Mouse (Mus musculus) kidney, postnatal 0 days (tissue): ENCODE data around the gene Cfap97. TPM values are rescaled to one million over a fixed set of nuclear protein-coding genes. Genes with fewer than 3 reads are reported as not detected.

Experiments
- ATAC-seq: fragments of 200-750 bp; cut with Nextera tagmentation; replicated peaks from 2 replicates; pipeline ENCODE4 v1.8.0; 2017; ENCODE audit warnings: low read depth, moderate number of reproducible peaks, moderate TSS enrichment, moderate library complexity; ENCODE audit not compliant: low FRiP score
- DNase-seq: peaks from one replicate; pipeline ENCODE4 v3.0.0-alpha.2; 2016; ENCODE audit warnings: low spot score
- H3K27ac ChIP-seq: fragments of 300-500 bp; sonication (generic); 2 replicates; pipeline ENCODE4 v1.5.1; 2014; ENCODE audit warnings: mild to moderate bottlenecking
- H3K27me3 ChIP-seq: fragments of 300-500 bp; sonication (generic); 2 replicates; pipeline ENCODE4 v1.6.1; 2014; ENCODE audit warnings: low read length, mixed read lengths; ENCODE audit not compliant: insufficient read depth
- H3K36me3 ChIP-seq: fragments of 300-500 bp; sonication (generic); 2 replicates; pipeline ENCODE4 v1.6.1; 2014; ENCODE audit warnings: low read length, mixed read lengths; ENCODE audit not compliant: insufficient read depth
- H3K4me1 ChIP-seq: fragments of 300-500 bp; sonication (generic); replicated peaks from 2 replicates; pipeline ENCODE4 v1.6.1; 2014; ENCODE audit warnings: antibody characterized with exemption, low read length, mixed read lengths; ENCODE audit not compliant: insufficient read depth
- H3K4me2 ChIP-seq: fragments of 300-500 bp; sonication (generic); 2 replicates; pipeline ENCODE4 v1.6.1; 2014; ENCODE audit warnings: mild to moderate bottlenecking, low read length, moderate library complexity, mixed read lengths
- H3K4me3 ChIP-seq: fragments of 300-500 bp; sonication (generic); replicated peaks from 2 replicates; pipeline ENCODE4 v1.5.1; 2014; ENCODE audit warnings: low read depth, low read length
- H3K9ac ChIP-seq: fragments of 300-500 bp; sonication (generic); 2 replicates; pipeline ENCODE4 v1.6.1; 2014; ENCODE audit warnings: low read depth, low read length
- H3K9me3 ChIP-seq: fragments of 300-500 bp; sonication (generic); replicated peaks from 2 replicates; pipeline ENCODE4 v1.6.1; 2016; ENCODE audit warnings: low read length, inconsistent platforms, mixed read lengths
- CTCF ChIP-seq: IDR thresholded peaks from 2 replicates; pipeline ENCODE4 v1.5.1; 2016; ENCODE audit warnings: antibody characterized with exemption, low read depth, mild to moderate bottlenecking, moderate library complexity
- WGBS: fragments of 180-500 bp; shearing (Covaris S2); extraction: QIAGEN DNeasy Blood & Tissue Kit; methylation state at CpG from one replicate; pipeline ENCODE4 v1.1.7; 2014; 5-methylcytosine and 5-hydroxymethylcytosine counted together
- polyA plus RNA-seq: library from polyadenylated mRNA; unstranded; fragments of >200 nt; fragmentation: Nextera tagmentation; extraction: Ambion mirVana; gene quantifications from 2 replicates; pipeline ENCODE4 v1.2.1, GENCODE M21; 2015

Cfap97 gene
- polyA plus RNA-seq, 1 experiment from 2014 or later: 37.4 TPM

DNA sequence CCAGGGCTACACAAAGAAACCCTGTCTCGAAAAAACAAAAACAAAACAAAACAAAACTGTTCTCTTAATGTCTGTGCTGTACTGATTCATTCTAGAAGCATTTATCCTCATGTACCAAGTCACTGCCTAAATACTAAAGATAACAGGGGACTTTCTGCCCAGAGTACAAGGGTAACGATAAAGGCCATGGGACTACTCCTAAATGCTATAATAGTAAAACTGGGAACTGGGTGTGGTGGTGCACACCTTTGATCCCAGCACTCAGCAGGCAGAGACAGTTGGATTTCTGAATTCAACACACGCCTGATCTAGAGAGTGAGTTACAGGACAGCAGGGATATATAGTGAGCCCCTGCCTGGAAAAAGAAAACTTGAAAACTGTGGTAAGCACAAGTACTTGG is 9.9 kb upstream of the Cfap97 start:
- ATAC-seq (no peak), DNase-seq (no peak)
- 90% methylated on average over 3 of the region's 3 CpGs for WGBS
- no peak for TF ChIP-seq CTCF
- Histone ChIP-seq H3K4me3 (no peak overlapping the region), H3K4me1 (0 out of 2 replicates have a peak, but pooled peaks cover 3% of the 10 kb centered on the region), H3K4me2 (no peak overlapping the region), H3K9ac (no peak overlapping the region), H3K27me3 (no peaks in the 10 kb centered on the region), H3K36me3 (no peaks in the 10 kb centered on the region), H3K9me3 (no peaks in the 10 kb centered on the region), H3K27ac (no peak overlapping the region)

DNA sequence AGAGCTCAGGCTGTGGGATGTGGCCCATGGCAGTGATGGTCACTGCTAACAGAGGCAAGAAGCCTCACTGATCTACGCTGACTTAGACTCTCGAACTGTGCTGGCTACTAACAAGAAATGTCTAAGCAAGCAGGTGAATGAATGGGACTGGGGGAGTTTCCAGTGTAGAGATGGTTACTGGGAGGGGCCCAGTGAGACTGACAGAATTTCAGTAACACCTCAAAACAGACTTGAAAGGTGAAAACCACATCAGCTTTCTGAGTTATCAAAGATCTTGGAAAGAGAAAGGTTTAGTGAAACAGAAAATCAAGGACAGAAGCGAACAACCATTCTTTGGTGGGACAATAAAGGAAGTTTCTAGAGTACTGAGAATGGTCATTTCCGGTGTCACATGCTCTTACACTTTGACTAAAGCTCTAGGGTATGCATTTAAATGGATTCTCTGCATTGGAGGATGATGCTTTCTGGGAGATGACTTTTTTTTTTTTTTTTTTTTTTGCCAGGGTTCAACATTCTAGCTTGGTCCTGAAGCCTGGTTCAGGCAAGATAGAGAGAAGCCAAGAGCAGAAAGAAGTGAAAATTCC is 9.0 kb upstream of the Cfap97 start:
- TF ChIP-seq CTCF: no peak
- no peak for DNase-seq
- 0 out of 2 replicates have a peak, but pooled peaks cover 3% of the 10 kb centered on the region for H3K4me1 ChIP-seq
- H3K27ac ChIP-seq: no peak overlapping the region
- H3K27me3 ChIP-seq: no peaks in the 10 kb centered on the region
- H3K9ac ChIP-seq: no peak overlapping the region
- ATAC-seq: no peak
- no peak overlapping the region for H3K4me3 ChIP-seq
- 93% methylated on average over 4 of the region's 4 CpGs for WGBS
- no peaks in the 10 kb centered on the region for H3K9me3 ChIP-seq
- H3K36me3 ChIP-seq: no peaks in the 10 kb centered on the region
- no peak overlapping the region for H3K4me2 ChIP-seq

GRCm38 (mm10) chr8:46143470-46143869 is 8.1 kb upstream of the Cfap97 start:
- Histone ChIP-seq H3K36me3 (no peaks in the 10 kb centered on the region), H3K27ac (no peak overlapping the region), H3K9me3 (no peaks in the 10 kb centered on the region), H3K4me1 (no peaks in the 10 kb centered on the region), H3K9ac (no peak overlapping the region), H3K27me3 (no peaks in the 10 kb centered on the region), H3K4me2 (no peak overlapping the region), H3K4me3 (no peak overlapping the region)
- 58% methylated on average over 5 of the region's 5 CpGs for WGBS
- no peak for DNase-seq
- no peak for TF ChIP-seq CTCF
- ATAC-seq: no peak

GRCm38 (mm10) chr8:46143924-46144323 is 7.6 kb upstream of the Cfap97 start:
- Histone ChIP-seq H3K4me2 (no peak overlapping the region), H3K4me3 (no peak overlapping the region), H3K36me3 (no peaks in the 10 kb centered on the region), H3K4me1 (no peaks in the 10 kb centered on the region), H3K27me3 (no peaks in the 10 kb centered on the region), H3K9ac (no peak overlapping the region), H3K27ac (no peak overlapping the region), H3K9me3 (no peaks in the 10 kb centered on the region)
- no peak for TF ChIP-seq CTCF
- ATAC-seq (no peak), DNase-seq (no peak)
- WGBS: 38% methylated on average over 1 of the region's 1 CpGs

DNA sequence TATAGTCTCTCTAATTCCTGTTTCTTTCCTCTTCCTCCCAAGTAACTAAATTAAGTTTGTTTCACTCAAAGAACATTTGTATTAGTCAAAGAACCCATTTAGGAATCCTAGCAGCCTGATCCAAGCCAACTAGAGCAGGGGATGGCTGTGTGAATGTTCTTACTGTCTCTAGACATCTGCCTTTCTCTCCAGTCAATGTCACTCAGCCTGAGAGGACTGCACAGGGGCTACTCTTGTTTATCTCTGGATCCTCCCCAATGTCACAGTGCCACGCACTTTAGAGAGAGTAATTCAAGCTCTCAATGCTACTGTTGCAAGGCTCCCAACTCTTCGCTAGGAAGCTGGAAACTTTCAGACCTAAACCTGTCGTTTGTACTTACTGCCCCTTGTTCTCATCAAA is 5.4 kb upstream of the Cfap97 start:
- Histone ChIP-seq H3K36me3 (no peaks in the 10 kb centered on the region), H3K9ac (no peak overlapping the region), H3K27me3 (no peaks in the 10 kb centered on the region), H3K27ac (no peak overlapping the region), H3K4me2 (no peak overlapping the region), H3K4me3 (no peak overlapping the region), H3K9me3 (no peaks in the 10 kb centered on the region), H3K4me1 (no peaks in the 10 kb centered on the region)
- no peak for TF ChIP-seq CTCF
- 40% methylated on average over 3 of the region's 3 CpGs for WGBS
- DNase-seq (no peak), ATAC-seq (no peak)

GRCm38 (mm10) chr8:46149306-46149705 is 2.3 kb upstream of the Cfap97 start:
- no peaks in the 10 kb centered on the region for H3K36me3 ChIP-seq
- no peak for ATAC-seq
- WGBS: 64% methylated on average over 6 of the region's 6 CpGs

GRCm38 (mm10) chr8:46149782-46150181 is 1.8 kb upstream of the Cfap97 start:
- H3K4me1 ChIP-seq: no peaks in the 10 kb centered on the region
- WGBS: 80% methylated on average over 9 of the region's 9 CpGs
- no peak overlapping the region for H3K27ac ChIP-seq
- no peak overlapping the region for H3K4me3 ChIP-seq
- DNase-seq (no peak), ATAC-seq (no peak)
- no peak overlapping the region for H3K4me2 ChIP-seq
- H3K36me3 ChIP-seq: no peaks in the 10 kb centered on the region
- H3K27me3 ChIP-seq: no peaks in the 10 kb centered on the region
- H3K9me3 ChIP-seq: no peaks in the 10 kb centered on the region
- peak; percentile 44 for TF ChIP-seq CTCF
- no peak overlapping the region for H3K9ac ChIP-seq

More at GRCm38 (mm10) chr8:46149306-46149705, 2.3 kb upstream of the Cfap97 start:
- Histone ChIP-seq H3K4me2 (no peak overlapping the region), H3K4me3 (no peak overlapping the region), H3K27ac (no peak overlapping the region), H3K4me1 (no peaks in the 10 kb centered on the region), H3K9me3 (no peaks in the 10 kb centered on the region), H3K27me3 (no peaks in the 10 kb centered on the region), H3K9ac (no peak overlapping the region)
- TF ChIP-seq CTCF: no peak
- no peak for DNase-seq
